Mouse (Mus musculus): ENCODE data around the gene Apol6.

Gene Apol6

GRCm38 (mm10) chr15:77072556-77073163, 28.1 kb downstream of the Apol6 start:
- no peak for DNase-seq

- no peak for DNase-seq
Measured at GRCm38 (mm10) chr15:77076523-77076922, 32.0 kb downstream of the Apol6 start.

GRCm38 (mm10) chr15:77077906-77078305, 33.4 kb downstream of the Apol6 start:
- DNase-seq = peak; percentile 24

- no peak for DNase-seq
Measured at GRCm38 (mm10) chr15:77078786-77079185, 34.3 kb downstream of the Apol6 start.

- no peak for DNase-seq
Measured at GRCm38 (mm10) chr15:77079256-77079822, 34.8 kb downstream of the Apol6 start.

GRCm38 (mm10) chr15:77079890-77080361, 35.4 kb downstream of the Apol6 start:
- DNase-seq = no peak

- no peak for DNase-seq
Measured at GRCm38 (mm10) chr15:77080684-77081254, 36.2 kb downstream of the Apol6 start.

- DNase-seq = no peak
Measured at GRCm38 (mm10) chr15:77081454-77081853, 36.9 kb downstream of the Apol6 start.

- DNase-seq = no peak
Measured at GRCm38 (mm10) chr15:77085818-77086217, 41.3 kb downstream of the Apol6 start.

- DNase-seq = no peak
Measured at GRCm38 (mm10) chr15:77086488-77086887, 42.0 kb downstream of the Apol6 start.

GRCm38 (mm10) chr15:77089249-77089648, 44.7 kb downstream of the Apol6 start:
- no peak for DNase-seq

- no peak for DNase-seq
Measured at GRCm38 (mm10) chr15:77090531-77090930, 46.0 kb downstream of the Apol6 start.

GRCm38 (mm10) chr15:77091394-77091793, 46.9 kb downstream of the Apol6 start:
- DNase-seq = no peak

- DNase-seq = no peak
Measured at GRCm38 (mm10) chr15:77094431-77094830, 49.9 kb downstream of the Apol6 start.

- no peak for DNase-seq
Measured at GRCm38 (mm10) chr15:77095216-77095615, 50.7 kb downstream of the Apol6 start.

- no peak for DNase-seq
Measured at GRCm38 (mm10) chr15:77097358-77097757, 52.8 kb downstream of the Apol6 start.

- DNase-seq = no peak
Measured at GRCm38 (mm10) chr15:77099756-77100155, 55.2 kb downstream of the Apol6 start.

GRCm38 (mm10) chr15:77102685-77103084, 58.2 kb downstream of the Apol6 start:
- DNase-seq = no peak

GRCm38 (mm10) chr15:77104349-77105158, 60.0 kb downstream of the Apol6 start:
- no peak for DNase-seq

GRCm38 (mm10) chr15:77105273-77105672, 60.7 kb downstream of the Apol6 start:
- no peak for DNase-seq

Measured in liver (tissue).